In genomic region chr17:5397148-5398007, GRCm38 (mm10) we compare ENCODE assay signal across 8 mouse cellular contexts. TPM values are rescaled to one million over a fixed set of nuclear protein-coding genes. Genes with fewer than 3 reads are reported as not detected.
DNase-seq lines count a peak whose midpoint lies in the region; ATAC-seq and TF ChIP-seq lines count a peak whose summit lies in the region.

No protein-coding gene starts in this region.

- peaks cover 13% of the 10 kb centered on the region for H3K4me1 ChIP-seq in heart, embryonic 13.5 days
- H3K4me1 ChIP-seq in kidney, postnatal 0 days (replicated peaks; ENCODE audit: insufficient read depth, low read length), result 0 out of 2 replicates have a peak, but pooled peaks cover 4% of the 10 kb centered on the region
- no peaks in the 10 kb centered on the region for H3K4me1 ChIP-seq in liver, adult 2 months (ENCODE audit: control insufficient read depth, insufficient read depth, low read length)

- H3K36me3 ChIP-seq in C2C12 (ENCODE audit: control insufficient read depth, insufficient read depth), result no peaks in the 10 kb centered on the region
- no peaks in the 10 kb centered on the region for H3K36me3 ChIP-seq in heart, embryonic 13.5 days
- no peaks in the 10 kb centered on the region for H3K36me3 ChIP-seq in kidney, postnatal 0 days (ENCODE audit: insufficient read depth, low read length)
- H3K36me3 ChIP-seq in liver, adult 2 months (ENCODE audit: control insufficient read depth, insufficient read depth, low read length), result no peaks in the 10 kb centered on the region
- H3K36me3 ChIP-seq in splenic B cell, adult 2 months (ENCODE audit: control insufficient read depth, insufficient read depth, low read length, poor library complexity, severe bottlenecking), result no peaks in the 10 kb centered on the region

- H3K9me3 ChIP-seq in heart, embryonic 13.5 days, result no peaks in the 10 kb centered on the region
- no peaks in the 10 kb centered on the region for H3K9me3 ChIP-seq in kidney, postnatal 0 days (replicated peaks; ENCODE audit: low read length)

- peak overlapping the region; percentile 10 for H3ac ChIP-seq in C2C12 (ENCODE audit: control insufficient read depth, insufficient read length, low read depth)

- H3K79me3 ChIP-seq in C2C12 (ENCODE audit: low read depth), result no peaks in the 10 kb centered on the region

- peaks cover 11% of the 10 kb centered on the region for H3K27me3 ChIP-seq in C2C12 (ENCODE audit: control insufficient read depth, insufficient read depth, insufficient read length)
- H3K27me3 ChIP-seq in heart, embryonic 13.5 days (replicated peaks), result peaks cover 10% of the 10 kb centered on the region; the same call in 1 of the 2 replicates
- no peaks in the 10 kb centered on the region for H3K27me3 ChIP-seq in kidney, postnatal 0 days (ENCODE audit: insufficient read depth, low read length)
- no peaks in the 10 kb centered on the region for H3K27me3 ChIP-seq in liver, adult 2 months (ENCODE audit: control insufficient read depth, insufficient read depth, low read length)
- no peaks in the 10 kb centered on the region for H3K27me3 ChIP-seq in splenic B cell, adult 2 months (ENCODE audit: control insufficient read depth, insufficient read depth, low read length, poor library complexity, severe bottlenecking)

- peak overlapping the region; percentile 54 for H3K4me2 ChIP-seq in heart, embryonic 13.5 days
- H3K4me2 ChIP-seq in kidney, postnatal 0 days (ENCODE audit: low read length), result peak overlapping the region; percentile 33

- TF ChIP-seq POLR2A in liver, adult 2 months (IDR thresholded peaks at IDR 0.05; ENCODE audit: extremely low read depth, insufficient read depth, low read length), result no peak

- WGBS in heart, embryonic 13.5 days, result 27% methylated on average over 33 of the region's 33 CpGs
- WGBS in kidney, postnatal 0 days, result 25% methylated on average over 33 of the region's 33 CpGs
- 32% methylated on average over 33 of the region's 33 CpGs for WGBS in liver, adult 2 months

- H3K9ac ChIP-seq in heart, embryonic 13.5 days, result peak overlapping the region; percentile 61; the same call in 1 of the 2 replicates
- no peak overlapping the region for H3K9ac ChIP-seq in kidney, postnatal 0 days (ENCODE audit: low read depth, low read length)
- no peak overlapping the region for H3K9ac ChIP-seq in liver, adult 2 months (ENCODE audit: low read depth, low read length)

- peak; percentile 80 for ATAC-seq in erythroblast, adult 5-6 weeks (replicated peaks; ENCODE audit: low FRiP score, poor library complexity, severe bottlenecking)
- peak; percentile 66; the same call in 1 of the 2 replicates for ATAC-seq in heart, embryonic 13.5 days (ENCODE audit: extremely low read depth, insufficient number of reproducible peaks, low FRiP score, low TSS enrichment)
- peak; percentile 79 for ATAC-seq in kidney, postnatal 0 days (replicated peaks; ENCODE audit: low FRiP score, low read depth)

- H3K79me2 ChIP-seq in C2C12 (ENCODE audit: control insufficient read depth, insufficient read depth), result no peaks in the 10 kb centered on the region
- no peaks in the 10 kb centered on the region for H3K79me2 ChIP-seq in liver, adult 2 months (ENCODE audit: control insufficient read depth, insufficient read depth, low read length)

- TF ChIP-seq CTCF in C2C12 (IDR thresholded peaks at IDR 0.05; ENCODE audit: control insufficient read depth, insufficient read depth, insufficient read length), result peak; percentile 94
- peak; percentile 98 for TF ChIP-seq CTCF in kidney, postnatal 0 days (IDR thresholded peaks at IDR 0.05; ENCODE audit: low read depth)
- peak; percentile 98 for TF ChIP-seq CTCF in liver, adult 2 months (IDR thresholded peaks at IDR 0.05; ENCODE audit: low read depth, low read length)

- no peak overlapping the region for H3K27ac ChIP-seq in heart, embryonic 13.5 days (replicated peaks)
- no peak overlapping the region for H3K27ac ChIP-seq in kidney, postnatal 0 days
- H3K27ac ChIP-seq in liver, adult 2 months (replicated peaks; ENCODE audit: insufficient read depth, low read depth, low read length), result no peak overlapping the region

- DNase-seq in brain, adult 2 months (ENCODE audit: low read depth, low spot score), result peak; percentile 94
- peak; percentile 91 for DNase-seq in kidney, postnatal 0 days (ENCODE audit: low spot score)
- peak; percentile 43 for DNase-seq in liver, adult 2 months (ENCODE audit: extremely low read depth, low read depth, low spot score)
- peak; percentile 84 for DNase-seq in naive thymus-derived CD4-positive, alpha-beta T cell, adult 2 months (ENCODE audit: low read depth)
- peak; percentile 89 for DNase-seq in splenic B cell, adult 2 months (ENCODE audit: low read depth, low spot score)

- no peak overlapping the region for H3K4me3 ChIP-seq in C2C12 (ENCODE audit: insufficient read depth, poor library complexity, severe bottlenecking)
- no peak overlapping the region for H3K4me3 ChIP-seq in heart, embryonic 13.5 days
- no peak overlapping the region for H3K4me3 ChIP-seq in kidney, postnatal 0 days (replicated peaks; ENCODE audit: low read depth, low read length)
- no peak overlapping the region for H3K4me3 ChIP-seq in liver, adult 2 months (ENCODE audit: insufficient read depth, low read depth, low read length)

TF ChIP-seq in C2C12, 6 proteins besides CTCF, POLR2A, EP300 and RAD21:
- no peak for TF ChIP-seq FOSL1 (IDR thresholded peaks at IDR 0.05; ENCODE audit: insufficient read depth, low read length, poor library complexity, severe bottlenecking)
- no peak for TF ChIP-seq MAX (IDR thresholded peaks at IDR 0.05)
- TF ChIP-seq USF1 (IDR thresholded peaks at IDR 0.05; ENCODE audit: low read depth), result no peak
- TF ChIP-seq CEBPB (IDR thresholded peaks at IDR 0.05; ENCODE audit: low read depth), result no peak
- no peak for TF ChIP-seq MYOG (IDR thresholded peaks at IDR 0.05; ENCODE audit: control insufficient read depth, extremely low read depth, insufficient read length)
- TF ChIP-seq MYOD1 (IDR thresholded peaks at IDR 0.05; ENCODE audit: control insufficient read depth, insufficient read length, low read depth), result no peak

RNA-seq across cellular contexts. Expression of gene Ldhal6b, which starts 21.2 kb away (rescaled TPM):
- not detected for polyA plus RNA-seq in C2C12 (2012; fragmentation: generic; extraction: Trizol)
- not detected in 2 replicates for total RNA-seq in erythroblast, adult 5-6 weeks (2015; ENCODE audit: low replicate concordance)
- total RNA-seq in erythroblast, adult 5-6 weeks (2017; ENCODE audit: low replicate concordance), result not detected in 2 replicates
- not detected in 2 replicates for polyA plus RNA-seq in heart, embryonic 13.5 days (2015; fragmentation: Nextera tagmentation; extraction: Ambion mirVana)
- polyA plus RNA-seq in kidney, postnatal 0 days (2015; fragmentation: Nextera tagmentation; extraction: Ambion mirVana), result not detected in 2 replicates
- 0.46 and 0.74 TPM in 2 replicates for total RNA-seq in liver, adult 2 months (2014; rRNA removed)
- polyA plus RNA-seq in liver, adult 2 months (2012; rRNA removed), result 0.32 TPM in 1 of 2 replicates, not detected in the other

RNA-seq across cellular contexts. Expression of gene Tmem242, which starts 42.7 kb away (rescaled TPM):
- 67.8 TPM for polyA plus RNA-seq in C2C12 (2012; fragmentation: generic; extraction: Trizol)
- total RNA-seq in erythroblast, adult 5-6 weeks (2015; ENCODE audit: low replicate concordance), result 3.5 and 6.7 TPM in 2 replicates
- 7.6 and 14.5 TPM in 2 replicates for total RNA-seq in erythroblast, adult 5-6 weeks (2017; ENCODE audit: low replicate concordance)
- polyA plus RNA-seq in heart, embryonic 13.5 days (2015; fragmentation: Nextera tagmentation; extraction: Ambion mirVana), result 117 and 122 TPM in 2 replicates
- 130 and 139 TPM in 2 replicates for polyA plus RNA-seq in kidney, postnatal 0 days (2015; fragmentation: Nextera tagmentation; extraction: Ambion mirVana)
- 44.5 and 59.8 TPM in 2 replicates for total RNA-seq in liver, adult 2 months (2014; rRNA removed)
- 10.7 and 12.9 TPM in 2 replicates for polyA plus RNA-seq in liver, adult 2 months (2012; rRNA removed)

Comparison
In these comparisons a context has a peak if more than half of its experiments do, and no peak if none do; other contexts are left out.
1. DNase-seq: peak in every context shown above with its lines; median percentile 94 in brain, adult 2 months; 91 in kidney, postnatal 0 days; 89 in splenic B cell, adult 2 months; 84 in naive thymus-derived CD4-positive, alpha-beta T cell, adult 2 months; 43 in liver, adult 2 months.